Mouse (Mus musculus): ENCODE data around the gene Ptprd.

Ptprd gene

DNA sequence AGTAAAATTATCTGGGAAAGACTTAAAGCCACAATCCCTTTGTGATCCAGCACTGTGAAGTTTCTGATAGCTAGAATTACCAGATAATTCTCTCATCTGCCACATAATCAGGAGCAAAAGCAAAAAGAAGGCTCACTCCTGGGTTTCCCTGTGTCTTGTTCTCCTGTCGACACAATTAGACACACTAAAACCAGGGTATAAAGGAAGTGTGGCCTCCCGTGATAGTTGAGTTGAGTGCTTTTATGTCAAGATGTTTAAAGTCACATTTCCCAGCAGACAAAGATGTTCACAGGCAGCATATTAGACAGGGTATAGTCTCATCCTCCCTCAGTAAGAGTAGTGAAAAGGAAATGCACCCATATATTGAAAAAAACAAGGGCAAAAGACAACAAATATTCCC, 1801.7 kb downstream of the Ptprd start:
- in situ Hi-C loops (cut with MboI, MseI) = no loop called here

DNA sequence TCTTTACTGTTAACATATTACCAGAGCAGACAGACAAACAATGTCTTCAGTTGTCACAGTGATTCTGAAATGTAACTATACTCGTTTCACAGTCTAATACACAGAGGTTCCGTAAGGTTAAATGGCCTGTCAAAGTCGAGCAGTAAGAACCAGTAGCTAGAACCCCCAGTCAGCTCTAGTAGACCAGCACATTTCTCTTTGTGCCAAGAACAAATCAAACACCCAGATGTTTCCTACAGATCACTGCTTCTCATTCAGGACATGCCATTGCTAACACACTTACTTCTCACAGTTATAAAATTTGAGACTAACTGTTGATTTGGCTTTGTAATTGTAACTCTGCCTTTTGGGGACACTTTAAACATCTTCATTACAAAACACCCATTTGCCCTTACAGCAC, 1802.6 kb downstream of the Ptprd start:
- in situ Hi-C loops (cut with MboI, MseI) = no loop called here

DNA sequence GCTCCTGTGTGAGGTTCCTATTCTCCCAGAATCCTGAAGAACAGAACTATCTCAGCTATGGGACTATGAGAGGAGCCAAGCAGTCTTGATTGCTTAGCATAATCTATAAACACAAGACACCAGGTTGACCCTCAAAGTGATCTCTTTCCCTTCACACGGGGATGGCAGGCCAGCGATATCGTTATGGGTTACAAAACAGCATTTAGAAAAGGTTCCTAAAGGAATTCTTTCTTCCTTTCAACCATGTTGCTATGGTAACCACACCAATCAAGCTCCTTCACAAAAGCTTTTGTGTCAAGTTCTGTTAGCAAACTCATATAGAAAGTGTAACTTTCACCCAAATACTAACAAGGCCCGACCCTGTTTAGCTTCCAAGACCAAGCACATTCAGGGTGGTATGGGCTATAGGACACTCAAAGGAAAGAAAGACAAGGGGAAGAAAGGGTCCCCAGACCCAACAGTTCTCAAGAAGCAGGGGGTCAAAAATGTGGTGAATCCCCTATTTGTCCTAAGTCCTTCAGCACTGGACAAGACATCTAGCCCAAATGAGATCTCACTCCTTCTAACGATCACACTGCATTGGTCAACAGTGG, 1805.8 kb downstream of the Ptprd start:
- in situ Hi-C loops (cut with MboI, MseI) = no loop called here

DNA sequence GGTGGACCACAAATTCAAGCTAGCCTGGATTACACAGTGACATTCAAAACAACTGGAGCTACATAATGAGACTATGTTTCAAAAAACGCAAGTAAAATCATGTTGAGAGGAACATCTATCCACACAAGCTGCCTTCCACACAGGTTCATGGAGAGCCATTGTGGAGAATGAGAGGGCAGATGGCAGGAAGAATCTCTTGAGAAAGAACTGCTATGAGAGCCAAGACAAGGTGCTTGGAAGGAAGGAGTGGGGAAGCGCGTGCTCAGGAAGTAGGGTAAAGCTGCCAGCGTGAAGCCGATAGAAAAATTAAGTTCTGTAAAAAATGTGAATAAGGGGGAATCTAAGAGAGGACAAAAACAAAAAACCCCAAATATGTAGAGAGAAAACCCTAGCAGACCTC, 1808.5 kb downstream of the Ptprd start:
- in situ Hi-C loops (cut with MboI, MseI) = no loop called here

DNA sequence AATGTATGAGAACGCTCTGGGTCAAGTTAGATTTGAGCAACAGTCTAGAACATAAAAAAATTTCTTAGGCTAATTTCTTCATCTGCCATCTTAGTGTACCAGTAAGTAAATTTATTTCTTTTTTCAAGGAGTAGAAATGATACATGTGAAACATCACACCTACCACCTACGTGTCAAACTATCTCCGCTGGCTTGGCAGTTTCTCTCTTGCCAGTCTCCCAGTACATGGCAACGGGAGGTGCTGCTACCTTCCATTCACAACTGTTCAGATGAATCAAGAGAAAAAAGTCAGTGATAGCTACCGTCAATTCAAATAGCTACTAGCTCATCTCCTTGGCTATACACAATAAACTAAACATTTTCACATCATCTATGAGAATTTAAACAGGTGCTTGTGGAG, 1823.9 kb downstream of the Ptprd start:
- in situ Hi-C loops (cut with MboI, MseI) = no loop called here

DNA sequence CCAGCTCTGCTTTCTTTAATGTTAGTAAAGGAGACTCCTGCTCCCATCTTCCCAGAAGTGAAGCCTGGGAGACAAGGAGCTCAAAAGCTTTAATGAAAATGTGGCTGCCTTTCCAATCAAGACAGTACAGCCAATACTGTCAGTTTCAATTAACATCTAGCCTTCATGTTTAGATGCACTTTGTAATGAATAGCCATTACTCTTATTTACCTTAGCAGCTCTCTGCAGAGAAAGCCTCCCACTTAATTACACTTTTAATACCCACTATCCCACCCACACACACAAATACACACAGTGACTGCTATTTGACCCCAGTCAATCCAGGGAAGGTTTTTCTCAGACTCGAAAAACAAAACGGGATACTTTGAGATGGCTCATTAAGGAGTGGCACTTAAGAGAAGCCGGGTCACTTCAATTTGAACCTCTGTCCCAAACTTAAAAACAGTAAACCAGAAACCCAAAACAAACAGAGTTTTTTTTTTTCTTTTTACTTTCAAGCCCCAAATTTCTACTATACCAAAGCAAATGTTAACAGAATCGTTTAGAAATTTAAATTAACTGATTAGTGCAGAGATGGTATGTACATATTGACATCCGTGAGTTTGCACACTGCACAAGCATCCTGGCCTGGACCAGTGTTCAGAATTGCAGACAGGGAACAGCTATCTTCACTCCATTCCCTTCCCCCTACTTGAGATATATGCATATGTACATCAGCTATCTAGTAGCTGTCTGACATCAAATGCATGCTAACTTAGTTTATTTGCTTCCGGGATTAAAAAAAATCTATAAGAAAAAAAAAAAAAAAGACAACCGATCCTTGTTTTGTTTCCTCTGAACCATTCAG, 1824.6 kb downstream of the Ptprd start:
- in situ Hi-C loops (cut with MboI, MseI) = no loop called here

DNA sequence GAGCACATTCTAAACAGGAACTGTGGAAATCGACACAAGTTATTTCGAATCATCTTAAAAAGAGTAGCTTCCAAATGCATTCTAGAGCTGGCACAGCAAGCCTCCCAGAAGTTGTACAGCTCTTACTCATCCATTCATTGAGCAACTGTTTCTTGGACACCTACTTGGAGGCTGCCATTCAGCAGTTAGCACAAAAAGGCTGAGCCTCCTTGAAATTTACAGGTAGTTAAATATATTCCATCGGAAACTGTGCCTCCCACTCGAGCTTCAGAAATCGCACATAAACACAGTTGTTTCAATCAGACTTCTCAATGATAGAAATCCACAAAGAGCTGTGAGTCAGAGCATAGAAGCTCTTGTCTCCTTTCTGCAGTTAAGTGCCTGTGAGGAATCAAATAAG, 1825.9 kb downstream of the Ptprd start:
- in situ Hi-C loops (cut with MboI, MseI) = no loop called here

DNA sequence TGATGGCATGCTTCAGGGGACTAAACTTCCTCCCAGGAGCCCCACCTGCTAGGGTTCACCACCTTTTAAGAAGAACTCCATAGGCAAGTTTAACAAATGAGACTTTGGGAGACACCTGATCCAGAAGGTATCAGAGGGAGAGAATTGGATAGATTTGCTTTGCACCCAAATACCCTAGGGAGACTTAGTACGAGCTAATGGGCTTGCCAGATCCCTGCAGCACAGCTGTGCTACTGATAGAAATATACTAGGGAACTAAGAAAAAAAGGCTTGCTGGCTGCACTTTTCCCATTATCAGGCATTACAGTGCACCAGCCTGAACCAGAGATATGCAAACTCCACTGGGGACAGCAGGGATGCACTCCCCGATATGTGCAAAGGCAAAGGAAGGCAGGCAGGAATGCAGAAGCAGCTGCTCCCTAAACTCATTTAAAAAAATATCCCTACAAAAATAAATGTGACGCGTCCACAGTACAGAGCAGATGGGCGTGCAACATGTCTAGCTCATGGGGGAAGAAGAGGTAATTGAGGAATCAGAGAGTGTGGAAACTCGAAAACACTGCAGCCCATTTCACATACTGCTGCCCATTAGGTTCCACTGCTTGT, 1831.3 kb downstream of the Ptprd start:
- in situ Hi-C loops (cut with MboI, MseI) = no loop called here

DNA sequence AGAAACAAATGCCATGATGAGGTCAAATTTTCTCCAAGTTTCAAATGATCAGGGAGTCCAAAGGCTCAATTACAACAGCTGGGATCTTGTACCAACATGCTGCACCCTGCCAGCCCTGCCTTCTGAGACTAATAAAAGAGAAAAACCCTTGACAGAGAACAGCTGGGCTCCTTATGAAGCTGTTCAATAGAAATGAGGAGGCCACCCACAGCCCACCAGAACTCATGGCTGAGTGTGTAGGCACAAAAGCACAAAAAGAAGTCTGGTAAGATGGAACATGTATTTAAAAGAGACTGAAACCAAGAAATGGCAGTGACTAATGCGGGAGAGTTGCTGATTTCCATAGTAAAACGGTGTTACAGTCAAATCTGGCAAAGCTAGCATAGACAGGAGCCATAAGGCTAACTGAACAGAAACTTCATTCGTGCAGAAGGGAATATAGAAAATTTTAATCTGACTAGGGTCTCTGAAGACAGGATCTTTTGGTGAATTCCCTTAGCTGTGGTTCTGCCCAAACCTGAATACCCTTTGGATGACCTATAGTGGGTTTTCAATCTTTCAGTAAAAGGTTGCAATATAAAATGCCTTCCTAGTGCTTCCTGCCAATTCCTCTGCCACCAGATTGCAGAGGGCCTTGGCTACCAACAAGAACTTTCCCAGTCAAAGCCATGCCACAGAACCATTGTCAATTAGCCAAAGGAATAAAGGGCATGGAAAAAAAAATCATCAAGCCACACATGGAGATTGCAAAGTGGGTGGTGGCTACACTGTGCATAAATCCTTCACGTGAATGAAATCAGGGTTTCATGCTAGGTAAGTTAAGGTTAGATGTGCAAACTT, 1841.5 kb downstream of the Ptprd start:
- in situ Hi-C loops (cut with MboI, MseI) = no loop called here

DNA sequence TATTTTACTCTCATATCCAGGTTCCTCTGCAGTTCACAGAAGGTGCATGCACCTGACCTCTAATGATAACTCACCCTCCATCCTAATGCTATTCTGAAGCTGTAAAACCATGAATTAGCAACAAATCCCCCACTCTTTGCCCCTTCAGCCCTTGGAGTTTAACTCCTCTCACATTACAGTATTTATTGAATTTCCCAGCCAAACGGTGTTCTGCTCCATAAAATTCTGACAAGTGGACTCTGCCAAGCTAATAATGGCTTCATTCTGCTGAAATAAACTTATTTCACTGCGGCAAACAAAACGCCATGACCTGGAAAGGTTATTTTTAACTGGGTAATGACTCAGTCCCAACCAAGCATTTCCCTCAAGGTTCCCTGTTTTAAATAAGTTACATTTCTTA, 1842.7 kb downstream of the Ptprd start:
- in situ Hi-C loops (cut with MboI, MseI) = no loop called here

DNA sequence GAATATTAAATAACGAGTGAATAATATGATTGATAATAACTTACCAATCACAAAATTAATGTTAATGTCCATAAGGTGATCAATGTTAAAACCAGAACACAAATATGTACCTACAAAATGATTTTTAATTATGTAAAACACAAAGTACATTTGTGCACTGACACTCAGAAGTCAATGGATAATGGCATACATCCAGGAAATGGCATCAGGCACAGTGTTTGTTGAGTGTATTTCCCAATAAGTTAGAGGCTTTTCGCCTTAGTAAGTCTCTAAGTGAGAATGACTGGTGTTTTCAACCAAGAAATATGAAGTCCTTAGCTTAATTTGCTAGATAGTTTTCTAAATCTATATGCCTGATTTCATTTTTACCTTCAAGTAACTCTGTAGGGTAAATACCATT, 1843.5 kb downstream of the Ptprd start:
- in situ Hi-C loops (cut with MboI, MseI) = no loop called here

DNA sequence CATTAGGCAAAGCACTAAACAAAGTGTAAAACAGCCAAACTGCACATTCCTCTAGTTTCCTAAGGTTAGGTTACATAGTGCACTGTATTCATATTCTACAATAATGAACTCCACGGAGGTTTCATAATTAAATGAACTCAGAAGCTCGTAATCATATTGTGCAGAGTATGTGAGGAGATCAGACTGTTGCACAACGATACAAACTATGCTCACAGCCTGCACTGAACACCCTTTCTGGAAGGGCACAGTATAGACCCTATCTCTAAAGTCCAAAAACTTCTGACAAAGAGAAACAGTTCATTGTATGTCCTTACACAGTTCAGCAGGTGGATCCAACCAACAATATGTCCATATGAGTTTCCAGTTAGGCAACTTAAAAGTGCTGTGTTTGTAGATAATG, 1844.5 kb downstream of the Ptprd start:
- in situ Hi-C loops (cut with MboI, MseI) = no loop called here

DNA sequence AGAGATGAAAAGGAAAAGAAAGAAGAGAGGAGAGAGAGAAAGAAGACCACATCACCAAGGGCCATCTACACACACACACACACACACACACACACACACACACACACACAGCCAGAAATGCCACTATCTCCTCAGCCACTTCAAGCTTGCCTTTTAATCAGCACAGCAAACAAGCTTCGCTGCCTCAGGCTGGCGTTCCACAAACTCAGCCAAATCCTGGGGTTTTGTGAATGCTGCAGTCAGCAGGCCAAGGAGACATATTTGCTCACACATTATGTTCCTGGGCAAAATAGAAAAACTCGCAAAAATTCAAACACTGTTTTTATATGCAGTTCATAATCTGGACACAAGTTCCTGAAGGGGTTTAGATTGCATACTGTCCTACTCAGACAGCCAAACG, 1845.9 kb downstream of the Ptprd start:
- in situ Hi-C loops (cut with MboI, MseI) = no loop called here

DNA sequence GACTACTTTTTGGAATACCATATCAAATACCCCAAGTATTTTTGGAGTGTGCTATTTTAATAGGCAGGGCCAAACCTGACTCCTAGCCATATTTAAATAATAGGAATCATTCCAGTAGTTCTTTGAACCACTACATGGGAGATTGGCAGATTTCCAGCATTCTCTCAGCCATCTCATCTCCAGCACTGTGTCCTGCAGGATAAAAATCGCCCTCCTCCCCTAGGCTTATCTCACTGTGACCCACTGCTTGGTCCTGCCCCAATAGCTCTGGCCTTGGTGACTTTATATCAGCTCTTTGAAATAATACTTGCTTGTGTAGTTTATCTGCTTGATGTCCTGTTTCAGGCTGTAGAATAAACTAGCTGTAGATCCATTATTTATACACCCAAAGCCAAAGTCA, 1850.2 kb downstream of the Ptprd start:
- in situ Hi-C loops (cut with MboI, MseI) = no loop called here

DNA sequence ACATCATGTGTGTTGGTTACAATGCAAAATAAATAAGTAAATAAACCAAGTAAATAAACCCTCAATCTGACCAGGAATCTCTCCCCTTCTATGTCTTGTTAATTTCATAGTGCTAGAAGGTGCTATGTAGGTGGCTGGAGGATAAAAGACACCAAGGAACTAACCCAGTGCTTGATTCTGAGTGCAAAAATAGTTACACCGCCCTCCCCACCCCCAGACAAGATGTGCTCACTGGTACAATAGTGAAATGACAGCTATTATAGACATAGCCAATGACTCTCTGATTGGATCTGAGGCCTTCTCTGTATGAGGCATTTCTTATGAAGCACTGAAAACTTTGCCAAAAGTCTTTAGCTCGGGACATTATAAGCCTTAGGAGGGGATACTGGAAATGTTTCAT, 1857.6 kb downstream of the Ptprd start:
- in situ Hi-C loops (cut with MboI, MseI) = no loop called here

DNA sequence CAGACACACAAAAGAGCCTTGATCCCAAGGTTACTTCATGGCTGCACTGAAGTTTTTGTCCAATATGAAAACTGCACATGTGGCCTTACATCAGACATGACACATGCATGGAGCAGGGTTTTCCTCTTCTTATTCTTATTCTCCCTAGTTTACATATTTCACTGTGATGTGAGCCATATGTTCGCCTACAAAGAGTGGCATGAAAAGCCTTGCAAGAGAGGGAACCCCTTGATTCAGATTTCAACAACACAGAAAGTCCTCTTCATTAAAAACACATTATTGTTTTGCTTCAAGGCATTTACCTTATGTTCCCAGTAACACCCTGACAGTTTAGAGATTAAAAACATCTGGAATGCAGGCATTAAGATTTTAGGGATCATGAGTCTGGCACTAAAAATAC, 1859.3 kb downstream of the Ptprd start:
- in situ Hi-C loops (cut with MboI, MseI) = no loop called here

DNA sequence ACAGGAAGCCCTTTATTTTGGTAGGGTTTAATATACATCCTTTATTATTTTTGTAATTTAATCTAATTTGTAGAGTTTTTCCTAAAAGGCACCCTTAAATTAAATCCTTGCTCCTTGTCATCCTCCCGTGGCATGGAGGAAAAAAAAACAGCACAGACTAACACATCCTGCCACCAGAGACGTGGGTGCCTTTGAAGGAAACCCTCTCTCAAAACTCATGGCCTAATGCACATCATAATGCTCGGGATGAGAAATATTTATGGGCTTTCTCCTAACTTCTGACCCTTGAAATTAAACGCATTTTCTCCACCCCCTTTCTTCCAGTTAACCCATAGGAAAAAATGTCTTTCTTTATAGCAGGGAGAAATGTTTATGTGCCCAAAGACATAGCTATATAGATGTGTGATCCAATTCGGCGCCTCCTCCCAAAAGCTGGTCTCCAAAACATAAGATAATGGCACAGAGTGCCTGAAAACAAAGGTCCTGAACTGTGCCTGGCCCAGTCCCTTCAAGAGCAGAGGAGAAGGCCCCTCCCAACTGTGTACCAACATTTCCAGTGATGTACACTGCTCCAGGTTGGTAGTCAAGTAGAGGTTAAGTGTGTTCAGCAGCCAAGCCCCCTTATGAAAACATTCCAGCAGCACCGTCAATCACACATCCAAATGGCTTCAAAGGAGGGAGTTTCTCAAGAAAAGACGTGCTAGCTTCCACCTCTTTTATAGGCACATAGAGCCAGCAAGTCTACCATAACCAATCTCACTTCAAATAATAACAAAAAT, 1860.4 kb downstream of the Ptprd start:
- in situ Hi-C loops (cut with MboI, MseI) = no loop called here

DNA sequence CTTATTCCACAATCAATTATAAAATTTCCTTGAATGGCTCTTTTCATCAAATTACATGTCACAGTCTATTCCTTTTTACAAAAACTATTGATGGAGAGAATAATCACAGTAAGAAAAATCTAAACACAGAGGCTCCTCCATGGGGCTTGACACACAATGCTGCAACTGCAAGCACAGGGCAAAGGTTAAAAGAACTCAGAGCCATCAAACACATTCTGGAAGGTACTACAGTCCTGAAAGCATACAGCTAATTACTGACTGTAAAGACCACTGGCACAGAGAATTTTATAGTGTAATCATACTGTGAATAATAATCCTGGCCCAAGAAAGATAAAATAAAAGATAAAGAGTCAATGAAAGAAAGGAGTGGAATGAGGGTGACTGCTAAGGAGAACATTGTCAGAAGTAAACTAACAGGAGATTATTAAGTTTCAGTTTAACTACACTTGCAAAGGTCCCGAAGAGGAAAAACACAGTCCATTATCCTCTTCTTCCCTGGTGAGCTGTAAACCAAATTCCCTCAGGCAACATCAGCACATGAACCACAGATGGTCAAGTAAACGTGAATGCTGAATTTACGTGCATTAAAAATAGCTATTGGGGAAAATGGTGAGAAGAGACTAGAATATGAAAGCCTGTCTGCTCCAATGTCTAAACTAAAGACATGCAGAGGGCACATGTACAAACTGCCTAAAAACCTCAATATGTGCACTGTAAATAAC, 1861.4 kb downstream of the Ptprd start:
- in situ Hi-C loops (cut with MboI, MseI) = no loop called here

DNA sequence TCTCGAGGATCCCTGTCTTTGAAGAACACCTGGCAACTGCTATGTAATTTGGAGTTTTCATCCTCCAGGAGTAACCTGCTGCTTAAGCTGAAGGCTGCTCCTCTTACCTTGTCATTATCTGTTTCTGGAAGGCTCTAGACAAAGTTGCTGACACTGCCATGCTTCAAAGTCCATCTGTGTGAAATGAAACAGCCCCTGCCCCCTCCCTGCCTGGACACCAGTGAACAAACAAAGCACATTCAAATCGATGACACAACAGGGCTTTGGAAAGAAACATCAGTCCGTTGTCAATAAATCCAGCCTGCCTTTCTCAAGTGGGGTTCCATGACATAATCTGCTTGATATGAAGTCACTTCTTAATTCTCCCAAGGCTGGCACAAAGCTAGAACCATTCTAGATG, 1867.7 kb downstream of the Ptprd start:
- in situ Hi-C loops (cut with MboI, MseI) = no loop called here

DNA sequence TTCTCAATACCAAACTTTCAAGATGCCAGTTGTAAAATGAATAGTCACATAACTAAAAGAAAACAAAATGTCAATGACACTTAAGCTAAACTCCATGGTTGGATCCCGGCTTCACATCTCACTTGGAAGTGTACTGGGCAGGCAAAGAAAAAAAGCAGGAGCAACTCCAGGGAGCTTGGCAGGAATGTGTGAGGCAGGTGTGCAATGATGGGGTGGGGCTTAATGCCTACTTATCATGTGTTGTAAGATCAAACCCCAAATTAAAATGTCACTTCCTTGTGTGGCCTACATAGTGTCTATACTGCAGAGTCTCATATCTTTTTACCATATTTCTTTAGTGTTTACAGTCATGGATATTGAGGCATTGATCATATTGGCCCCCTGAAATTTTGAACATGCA, 1873.8 kb downstream of the Ptprd start:
- in situ Hi-C loops (cut with MboI, MseI) = no loop called here

DNA sequence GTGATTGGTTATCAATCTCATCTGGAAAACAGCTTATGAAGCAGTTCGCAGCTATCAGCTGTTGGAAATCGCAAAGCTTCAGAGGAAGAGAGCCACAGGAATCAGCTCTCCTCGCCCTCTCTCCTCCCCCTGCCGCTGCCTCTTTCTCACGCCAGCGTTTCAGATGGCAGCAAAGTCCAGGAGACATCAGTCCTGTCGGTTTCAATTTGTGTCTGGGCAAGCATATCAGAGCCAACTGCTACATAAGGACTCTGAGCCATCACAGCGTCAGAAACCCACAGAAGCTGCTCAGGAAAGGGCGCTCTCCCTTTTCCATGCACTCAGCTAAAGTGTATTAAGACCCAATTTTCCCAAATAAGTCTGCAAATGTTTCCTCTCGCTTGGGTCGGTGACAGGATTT, 1884.4 kb downstream of the Ptprd start:
- in situ Hi-C loops (cut with MboI, MseI) = no loop called here
